9 mouse cellular contexts compared by ENCODE assay signal in the genomic region with DNA sequence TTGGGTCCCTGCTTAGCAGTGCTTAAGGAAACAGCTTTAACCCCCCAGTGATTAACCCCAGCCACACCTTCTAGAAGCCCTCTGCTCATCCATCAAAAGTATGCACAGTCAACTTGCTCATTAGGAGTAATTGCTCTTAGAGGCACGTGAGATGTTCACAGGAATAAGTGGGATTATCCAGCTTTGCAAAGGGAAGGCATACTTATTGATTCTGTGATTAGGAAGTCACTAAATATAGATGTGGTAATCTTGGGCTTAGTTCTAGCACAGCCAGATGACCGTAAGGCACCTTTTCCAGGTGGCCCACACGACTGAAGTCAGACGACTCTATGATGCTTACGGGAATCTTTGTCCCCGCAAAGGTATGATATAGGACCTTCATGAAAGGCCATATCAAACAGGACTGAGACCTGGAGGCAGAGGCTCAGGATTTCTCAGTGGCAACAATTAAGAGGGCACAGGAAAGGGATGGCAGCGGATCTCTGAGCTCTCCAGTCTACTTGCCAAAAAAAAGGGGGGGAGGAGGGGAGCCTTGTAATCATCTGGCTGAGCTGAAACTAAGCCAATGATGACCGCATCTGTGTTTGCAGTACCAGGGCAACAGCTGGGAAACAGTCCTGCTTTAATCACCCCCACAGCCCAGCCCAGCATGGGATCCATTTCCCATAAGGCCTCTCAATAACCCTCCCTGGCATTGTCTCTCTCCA.
DNase-seq lines count a peak whose midpoint lies in the region; TF ChIP-seq lines count a peak whose summit lies in the region.
"Had no signal": no experiment of that assay in that cellular context is flagged by ENCODE, and none has a peak within 500 bp of the region (broad histone marks: within the 10 kb centered on the region; RNA-seq: fewer than 3 reads in every experiment).

No protein-coding gene starts in this region.

- no peak for TF ChIP-seq CTCF in gastrocnemius, adult 2 months (IDR thresholded peaks at IDR 0.05)

- intact Hi-C loops in gastrocnemius, adult 2 months (cut with DNase I), result no loop called here

- no peak overlapping the region for H3K4me3 ChIP-seq in gastrocnemius, adult 2 months
- H3K4me3 ChIP-seq: heart, adult 2 months had no signal

- H3K27ac ChIP-seq in gastrocnemius, adult 2 months, result no peak overlapping the region
- H3K27ac ChIP-seq: heart, adult 2 months had no signal

- peak; percentile 45 for DNase-seq in gastrocnemius, adult 2 months
- DNase-seq in gastrocnemius, adult 8-10 months (ENCODE audit: low spot score in 2 of 2), result no peak
- peak; percentile 25 for DNase-seq in ovary, postnatal 14 days (ENCODE audit: low spot score)
- no peak for DNase-seq in ovary, postnatal 10 days (ENCODE audit: low spot score)
- peak; percentile 82 for DNase-seq in layer of hippocampus, adult 9-11 months
- DNase-seq in thymus, adult 18-20 months, result no peak
- DNase-seq in thymus, postnatal 4 days, result no peak
- DNase-seq in spleen, postnatal 4 days (ENCODE audit: low spot score in 2 of 2), result no peak

Comparison
In these comparisons a context has a peak if more than half of its experiments do, and no peak if none do; other contexts are left out.
1. DNase-seq: peak in gastrocnemius, adult 2 months (single experiment), ovary, postnatal 14 days (single experiment) and layer of hippocampus, adult 9-11 months (single experiment); none in gastrocnemius, adult 8-10 months (0 of 2), ovary, postnatal 10 days (single experiment), thymus, adult 18-20 months (0 of 2), thymus, postnatal 4 days (single experiment) and spleen, postnatal 4 days (0 of 2).